Mouse (Mus musculus): ENCODE data around the gene Atp8a2. TPM values are rescaled to one million over a fixed set of nuclear protein-coding genes. Genes with fewer than 3 reads are reported as not detected.
A peak's percentile ranks its signal among the peaks of the same experiment; 100 is the strongest.

Gene Atp8a2
- total RNA-seq, 2 experiments from 2014 or later: 72.2 to 76.0 TPM

GRCm38 (mm10) chr14:60188201-60188825 lies 8.7 kb downstream of the Atp8a2 start:
- intact Hi-C loops (cut with DNase I): loop anchor here (2.0 kb wide), 2 partner anchors 62 to 110 kb away; partner anchors contain the start of genes Gm49336 and Nupl1
- Histone ChIP-seq H3K27ac (peak overlapping the region; percentile 73), H3K4me3 (no peak overlapping the region)
- peak; percentile 54 to 55 for DNase-seq (ENCODE audit: extremely low spot score in 1 of 2, low spot score in 2 of 2)
- no peak for TF ChIP-seq CTCF (IDR thresholded peaks at IDR 0.05)

DNA sequence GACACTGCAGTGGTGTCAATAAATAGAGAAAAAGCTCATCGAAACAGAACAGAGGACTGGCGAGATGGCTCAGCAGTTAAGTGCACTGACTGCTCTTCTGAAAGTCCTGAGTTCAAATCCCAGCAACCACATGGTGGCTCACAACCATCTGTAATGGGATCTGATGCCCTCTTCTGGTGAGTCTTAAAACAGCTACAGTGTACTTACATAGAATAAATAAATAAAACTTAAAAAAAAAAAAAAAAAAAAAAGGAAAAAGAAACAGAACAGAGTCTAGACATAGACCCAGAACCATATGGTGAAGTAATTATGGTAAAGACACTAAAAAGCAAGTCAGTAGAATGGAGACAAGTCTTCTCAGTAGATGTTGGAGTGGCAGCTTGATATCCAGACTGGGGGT lies 15.7 kb downstream of the Atp8a2 start:
- intact Hi-C loops (cut with DNase I): no loop called here
- H3K4me3 ChIP-seq: no peak overlapping the region
- no peak overlapping the region for H3K27ac ChIP-seq
- DNase-seq (ENCODE audit: extremely low spot score in 1 of 2, low spot score in 2 of 2): no peak
- TF ChIP-seq CTCF (IDR thresholded peaks at IDR 0.05): peak; percentile 33

DNA sequence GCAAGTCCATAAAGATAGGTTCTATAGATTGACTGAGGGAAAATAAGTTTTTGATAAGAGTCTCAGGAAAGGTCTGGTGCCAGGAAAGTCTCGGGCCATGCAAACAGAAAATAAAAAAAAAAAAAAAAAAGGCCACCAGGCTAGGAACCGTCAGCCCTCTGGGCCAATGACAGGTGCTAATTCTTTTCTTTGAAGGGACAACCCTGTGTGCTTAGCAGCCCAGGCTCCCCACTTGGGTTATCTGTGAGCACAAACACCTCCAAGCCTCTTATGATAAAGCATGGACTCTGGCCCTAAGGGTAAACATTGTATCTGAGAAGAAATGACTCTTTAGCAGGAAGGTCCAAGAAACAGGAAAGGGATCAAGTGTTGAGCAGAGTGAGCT lies 18.4 kb downstream of the Atp8a2 start:
- Histone ChIP-seq H3K4me3 (peak overlapping the region; percentile 83), H3K27ac (no peak overlapping the region)
- no peak for TF ChIP-seq CTCF (IDR thresholded peaks at IDR 0.05)
- intact Hi-C loops (cut with DNase I): loop anchor here (5.0 kb wide), 1 partner anchor 151 kb away; no protein-coding TSS in a partner anchor
- DNase-seq (ENCODE audit: extremely low spot score in 1 of 2, low spot score in 2 of 2): no peak

- intact Hi-C loops (cut with DNase I): loop anchor here (5.0 kb wide), 1 partner anchor 151 kb away; no protein-coding TSS in a partner anchor
- no peak for DNase-seq (ENCODE audit: extremely low spot score in 1 of 2, low spot score in 2 of 2)
- TF ChIP-seq CTCF (IDR thresholded peaks at IDR 0.05): no peak
Observed at GRCm38 (mm10) chr14:60177614-60178570, 19.1 kb downstream of the Atp8a2 start.

GRCm38 (mm10) chr14:60176891-60177613 lies 19.9 kb downstream of the Atp8a2 start:
- intact Hi-C loops (cut with DNase I): loop anchor here (5.0 kb wide), 1 partner anchor 150 kb away; no protein-coding TSS in a partner anchor
- TF ChIP-seq CTCF (IDR thresholded peaks at IDR 0.05): no peak
- Histone ChIP-seq H3K27ac (peak overlapping the region; percentile 98), H3K4me3 (peak overlapping the region; percentile 83)
- peak; percentile 65 to 66 for DNase-seq (ENCODE audit: extremely low spot score in 1 of 2, low spot score in 2 of 2)

More at GRCm38 (mm10) chr14:60177614-60178570, 19.1 kb downstream of the Atp8a2 start:
- peak overlapping the region; percentile 83 for H3K4me3 ChIP-seq
- H3K27ac ChIP-seq: peak overlapping the region; percentile 98

DNA sequence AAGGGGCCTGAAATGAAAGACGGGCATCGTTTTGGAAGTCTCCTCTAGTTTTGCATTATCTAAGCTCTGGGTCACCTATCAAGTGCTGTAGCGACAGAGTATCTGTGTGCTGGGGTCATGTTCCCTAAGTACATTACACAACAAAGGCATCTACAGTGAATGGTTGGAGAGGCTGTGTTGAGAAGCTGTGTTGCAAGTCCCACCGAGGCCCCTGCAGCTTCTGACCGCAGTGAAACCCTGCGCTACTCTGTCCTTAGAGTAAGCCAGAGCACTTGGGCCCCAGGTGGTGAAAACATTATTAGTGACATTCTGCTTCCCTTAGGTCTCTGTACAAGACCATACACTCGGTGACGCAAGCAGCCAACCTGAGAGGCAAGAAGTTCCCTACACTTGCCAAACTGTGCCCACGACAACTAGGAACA lies 20.5 kb downstream of the Atp8a2 start:
- peak overlapping the region; percentile 83 for H3K4me3 ChIP-seq
- no peak for DNase-seq (ENCODE audit: extremely low spot score in 1 of 2, low spot score in 2 of 2)
- TF ChIP-seq CTCF (IDR thresholded peaks at IDR 0.05): no peak
- peak overlapping the region; percentile 98 for H3K27ac ChIP-seq
- intact Hi-C loops (cut with DNase I): loop anchor here (5.0 kb wide), 1 partner anchor 149 kb away; no protein-coding TSS in a partner anchor

- no peak for DNase-seq (ENCODE audit: extremely low spot score in 1 of 2, low spot score in 2 of 2)
- H3K4me3 ChIP-seq: no peak overlapping the region
- no peak for TF ChIP-seq CTCF (IDR thresholded peaks at IDR 0.05)
- H3K27ac ChIP-seq: no peak overlapping the region
- intact Hi-C loops (cut with DNase I): no loop called here
Observed at GRCm38 (mm10) chr14:60172286-60173055, 24.5 kb downstream of the Atp8a2 start.

- TF ChIP-seq CTCF (IDR thresholded peaks at IDR 0.05): no peak
- H3K27ac ChIP-seq: no peak overlapping the region
- H3K4me3 ChIP-seq: no peak overlapping the region
- intact Hi-C loops (cut with DNase I): no loop called here
- DNase-seq (ENCODE audit: extremely low spot score in 1 of 2, low spot score in 2 of 2): no peak
Observed at GRCm38 (mm10) chr14:60170845-60171610, 26.0 kb downstream of the Atp8a2 start.

DNA sequence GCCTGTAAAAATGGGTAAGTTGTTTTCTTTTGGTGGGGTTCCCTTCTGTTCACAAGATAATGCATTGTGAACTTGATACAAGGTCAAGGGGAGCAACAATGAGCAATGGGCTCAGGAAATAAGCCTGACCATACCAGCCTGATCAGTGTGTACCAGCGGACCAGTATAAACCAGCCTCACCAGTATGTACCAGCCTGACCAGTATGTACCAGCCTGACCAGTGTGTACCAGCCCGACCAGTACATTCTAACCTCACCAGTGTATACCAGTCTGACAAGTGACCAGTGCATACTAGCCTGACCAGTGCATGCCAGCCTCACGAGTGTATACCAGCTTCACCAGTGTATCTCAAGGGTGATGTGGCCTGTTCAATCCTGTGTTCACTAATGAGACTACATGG lies 33.6 kb downstream of the Atp8a2 start:
- H3K27ac ChIP-seq: no peak overlapping the region
- TF ChIP-seq CTCF (IDR thresholded peaks at IDR 0.05): no peak
- intact Hi-C loops (cut with DNase I): no loop called here
- no peak overlapping the region for H3K4me3 ChIP-seq
- no peak for DNase-seq (ENCODE audit: extremely low spot score in 1 of 2, low spot score in 2 of 2)

- no peak for TF ChIP-seq CTCF (IDR thresholded peaks at IDR 0.05)
- intact Hi-C loops (cut with DNase I): no loop called here
Observed at GRCm38 (mm10) chr14:60152373-60152772, 44.6 kb downstream of the Atp8a2 start.

More at GRCm38 (mm10) chr14:60152373-60152772, 44.6 kb downstream of the Atp8a2 start:
- no peak for DNase-seq (ENCODE audit: extremely low spot score in 1 of 2, low spot score in 2 of 2)
- Histone ChIP-seq H3K27ac (no peak overlapping the region), H3K4me3 (no peak overlapping the region)

Measured in left cerebral cortex, adult 2 months (tissue).